Mouse (Mus musculus): ENCODE measurements around the gene Grik3.

The Grik3 gene

GRCm38 (mm10) chr4:125491505-125492121, 1.1 kb downstream of the Grik3 start:
- DNase-seq (ENCODE audit: low read depth, low spot score), result no peak

- no peak for DNase-seq (ENCODE audit: low read depth, low spot score)
Measured at GRCm38 (mm10) chr4:125492122-125492505, 1.6 kb downstream of the Grik3 start.

GRCm38 (mm10) chr4:125492706-125493105, 2.2 kb downstream of the Grik3 start:
- no peak for DNase-seq (ENCODE audit: low read depth, low spot score)

- no peak for DNase-seq (ENCODE audit: low read depth, low spot score)
Measured at GRCm38 (mm10) chr4:125493124-125493523, 2.6 kb downstream of the Grik3 start.

- DNase-seq (ENCODE audit: low read depth, low spot score), result no peak
Measured at GRCm38 (mm10) chr4:125495477-125495876, 5.0 kb downstream of the Grik3 start.

GRCm38 (mm10) chr4:125497001-125497400, 6.5 kb downstream of the Grik3 start:
- DNase-seq (ENCODE audit: low read depth, low spot score), result no peak

GRCm38 (mm10) chr4:125497471-125497870, 7.0 kb downstream of the Grik3 start:
- DNase-seq (ENCODE audit: low read depth, low spot score), result no peak

GRCm38 (mm10) chr4:125498866-125499265, 8.4 kb downstream of the Grik3 start:
- DNase-seq (ENCODE audit: low read depth, low spot score), result no peak

GRCm38 (mm10) chr4:125502861-125503260, 12.4 kb downstream of the Grik3 start:
- no peak for DNase-seq (ENCODE audit: low read depth, low spot score)

GRCm38 (mm10) chr4:125512434-125512833, 21.9 kb downstream of the Grik3 start:
- no peak for DNase-seq (ENCODE audit: low read depth, low spot score)

GRCm38 (mm10) chr4:125515646-125516045, 25.1 kb downstream of the Grik3 start:
- DNase-seq (ENCODE audit: low read depth, low spot score), result no peak

- DNase-seq (ENCODE audit: low read depth, low spot score), result no peak
Measured at GRCm38 (mm10) chr4:125516612-125517011, 26.1 kb downstream of the Grik3 start.

- DNase-seq (ENCODE audit: low read depth, low spot score), result no peak
Measured at GRCm38 (mm10) chr4:125518861-125519260, 28.4 kb downstream of the Grik3 start.

GRCm38 (mm10) chr4:125522931-125523330, 32.4 kb downstream of the Grik3 start:
- DNase-seq (ENCODE audit: low read depth, low spot score), result no peak

- no peak for DNase-seq (ENCODE audit: low read depth, low spot score)
Measured at GRCm38 (mm10) chr4:125525266-125525665, 34.8 kb downstream of the Grik3 start.

- no peak for DNase-seq (ENCODE audit: low read depth, low spot score)
Measured at GRCm38 (mm10) chr4:125526425-125526824, 35.9 kb downstream of the Grik3 start.

GRCm38 (mm10) chr4:125533965-125534364, 43.5 kb downstream of the Grik3 start:
- no peak for DNase-seq (ENCODE audit: low read depth, low spot score)

GRCm38 (mm10) chr4:125534449-125534848, 43.9 kb downstream of the Grik3 start:
- DNase-seq (ENCODE audit: low read depth, low spot score), result no peak

GRCm38 (mm10) chr4:125534991-125535401, 44.5 kb downstream of the Grik3 start:
- DNase-seq (ENCODE audit: low read depth, low spot score), result no peak

- no peak for DNase-seq (ENCODE audit: low read depth, low spot score)
Measured at GRCm38 (mm10) chr4:125535465-125535864, 45.0 kb downstream of the Grik3 start.

- no peak for DNase-seq (ENCODE audit: low read depth, low spot score)
Measured at GRCm38 (mm10) chr4:125535977-125536376, 45.5 kb downstream of the Grik3 start.

GRCm38 (mm10) chr4:125538301-125538965, 47.9 kb downstream of the Grik3 start:
- DNase-seq (ENCODE audit: low read depth, low spot score), result no peak

GRCm38 (mm10) chr4:125539617-125540016, 49.1 kb downstream of the Grik3 start:
- DNase-seq (ENCODE audit: low read depth, low spot score), result no peak

Data from c-Kit-negative CD71-positive TER-119-positive erythroid progenitor cells, embryonic 14.5 days (primary cell).